Mouse (Mus musculus): ENCODE results near the gene Brd1. TPM values are rescaled to one million over a fixed set of nuclear protein-coding genes. Genes with fewer than 3 reads are reported as not detected.
"Not testable (repeated sequence)": the region's sequence is repeated elsewhere in the genome, so short reads cannot be mapped to it uniquely, and the experiment has no call there.

The Brd1 gene
- polyA plus RNA-seq, 1 experiment from 2014 or later: 15.0 TPM

- H3K4me3 ChIP-seq: no peak overlapping the region
Observed at GRCm38 (mm10) chr15:88724311-88724710, 9.7 kb downstream of the Brd1 start.

GRCm38 (mm10) chr15:88723205-88723604 is 10.8 kb downstream of the Brd1 start:
- Histone ChIP-seq H3K4me3 (no peak overlapping the region), H3K27ac (replicated peaks) (no peak overlapping the region), H3K4me2 (no peak overlapping the region), H3K9ac (no peak overlapping the region), H3K27me3 (no peaks in the 10 kb centered on the region), H3K4me1 (replicated peaks) (0 out of 2 replicates have a peak, but pooled peaks cover 9% of the 10 kb centered on the region), H3K9me3 (no peaks in the 10 kb centered on the region), H3K36me3 (peaks cover 56% of the 10 kb centered on the region)
- 91% methylated on average over 6 of the region's 6 CpGs for WGBS
- no peak for ATAC-seq (ENCODE audit: low FRiP score, low read depth)

More at GRCm38 (mm10) chr15:88724311-88724710, 9.7 kb downstream of the Brd1 start:
- Histone ChIP-seq H3K36me3 (peaks cover 58% of the 10 kb centered on the region), H3K27ac (replicated peaks) (no peak overlapping the region), H3K27me3 (no peaks in the 10 kb centered on the region), H3K9ac (no peak overlapping the region), H3K4me2 (no peak overlapping the region), H3K4me1 (replicated peaks) (0 out of 2 replicates have a peak, but pooled peaks cover 9% of the 10 kb centered on the region), H3K9me3 (no peaks in the 10 kb centered on the region)
- 73% methylated on average over 7 of the region's 7 CpGs for WGBS
- ATAC-seq (ENCODE audit: low FRiP score, low read depth): no peak

DNA sequence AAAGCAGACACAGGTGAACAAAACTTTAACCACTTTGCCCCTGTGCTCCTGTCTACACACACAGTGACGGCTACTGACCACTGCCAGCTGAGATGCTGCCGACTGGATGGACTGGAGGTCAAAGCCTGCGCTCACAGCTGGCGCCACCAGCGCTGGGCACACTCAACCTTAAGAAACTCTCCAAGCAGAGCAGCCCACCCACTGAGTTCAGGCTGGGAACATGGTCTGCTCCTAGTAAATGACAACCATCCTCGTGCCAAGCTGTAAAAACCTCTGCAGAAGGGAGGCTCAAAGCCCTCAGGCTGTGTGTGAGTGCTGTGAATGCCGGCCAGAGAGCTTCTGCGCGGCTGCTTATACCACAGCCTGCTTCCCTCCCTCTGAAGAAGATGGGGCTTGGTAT is 16.8 kb downstream of the Brd1 start:
- Histone ChIP-seq H3K9ac (no peak overlapping the region), H3K27me3 (no peaks in the 10 kb centered on the region), H3K9me3 (no peaks in the 10 kb centered on the region), H3K4me1 (replicated peaks) (0 out of 2 replicates have a peak, but pooled peaks cover 12% of the 10 kb centered on the region), H3K36me3 (peaks cover 51% of the 10 kb centered on the region), H3K27ac (replicated peaks) (no peak overlapping the region), H3K4me2 (no peak overlapping the region), H3K4me3 (no peak overlapping the region)
- WGBS: 54% methylated on average over 9 of the region's 9 CpGs
- no peak for ATAC-seq (ENCODE audit: low FRiP score, low read depth)

GRCm38 (mm10) chr15:88716350-88716749 is 17.7 kb downstream of the Brd1 start:
- no peak for ATAC-seq (ENCODE audit: low FRiP score, low read depth)

DNA sequence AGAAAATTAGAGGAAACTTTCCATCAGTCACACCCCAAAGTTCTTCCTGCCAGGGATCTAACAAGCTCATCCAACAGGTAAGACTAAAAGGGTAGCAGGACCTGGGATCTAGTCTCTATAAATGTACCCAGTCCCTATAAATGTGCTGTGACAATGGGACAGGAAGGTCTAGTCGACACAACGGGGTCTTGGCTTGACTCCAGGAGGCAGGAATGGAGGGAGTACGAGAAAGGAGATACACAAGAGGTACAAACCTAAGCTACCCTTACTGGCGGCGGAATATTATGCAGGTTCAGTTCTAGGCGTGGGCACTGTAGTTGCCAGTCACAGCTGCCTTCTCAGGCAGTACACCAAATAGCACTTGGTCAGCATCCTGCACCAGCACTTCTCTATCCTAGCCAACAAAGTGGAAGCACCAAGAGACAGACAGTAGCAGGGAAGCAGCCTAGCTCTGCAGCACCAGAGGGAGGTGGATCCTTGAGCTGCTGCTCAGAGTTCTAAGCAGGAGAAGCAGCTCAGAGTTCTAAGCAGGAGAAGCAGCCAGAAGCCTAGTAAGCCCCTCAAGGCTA is 19.9 kb downstream of the Brd1 start:
- no peak for ATAC-seq (ENCODE audit: low FRiP score, low read depth)
- Histone ChIP-seq H3K36me3 (peaks cover 69% of the 10 kb centered on the region), H3K27me3 (no peaks in the 10 kb centered on the region), H3K9ac (no peak overlapping the region), H3K4me3 (no peak overlapping the region), H3K4me2 (no peak overlapping the region), H3K27ac (replicated peaks) (no peak overlapping the region), H3K9me3 (no peaks in the 10 kb centered on the region), H3K4me1 (replicated peaks) (0 out of 2 replicates have a peak, but pooled peaks cover 12% of the 10 kb centered on the region)
- WGBS: 83% methylated on average over 6 of the region's 6 CpGs

More at GRCm38 (mm10) chr15:88716350-88716749, 17.7 kb downstream of the Brd1 start:
- Histone ChIP-seq H3K36me3 (peaks cover 56% of the 10 kb centered on the region), H3K4me3 (no peak overlapping the region), H3K4me1 (replicated peaks) (0 out of 2 replicates have a peak, but pooled peaks cover 12% of the 10 kb centered on the region), H3K27ac (replicated peaks) (no peak overlapping the region), H3K9ac (no peak overlapping the region), H3K9me3 (no peaks in the 10 kb centered on the region), H3K4me2 (no peak overlapping the region), H3K27me3 (no peaks in the 10 kb centered on the region)

DNA sequence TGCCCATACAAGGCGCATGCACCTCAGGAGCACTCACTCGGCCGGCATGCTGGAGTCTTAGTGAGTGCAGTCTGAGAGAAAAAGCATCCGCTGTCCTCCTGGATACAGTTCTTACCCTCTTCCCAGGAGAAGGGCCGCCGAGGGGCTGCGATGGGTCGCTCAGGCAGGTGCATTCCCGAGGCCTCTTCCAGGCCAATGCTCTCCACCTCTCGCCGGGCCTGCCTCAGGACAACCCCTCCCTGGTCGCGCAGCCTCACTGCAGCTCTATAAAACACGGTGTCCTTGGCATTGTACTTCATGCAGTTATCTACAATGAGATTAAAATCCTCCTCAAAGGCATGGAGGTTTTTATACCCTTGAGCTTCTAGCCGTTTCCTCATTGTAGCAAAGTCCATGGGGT is 21.5 kb downstream of the Brd1 start:
- H3K4me3 ChIP-seq: no peak overlapping the region
- H3K9ac ChIP-seq: no peak overlapping the region
- H3K36me3 ChIP-seq: peaks cover 80% of the 10 kb centered on the region
- H3K4me2 ChIP-seq: no peak overlapping the region
- H3K9me3 ChIP-seq: no peaks in the 10 kb centered on the region
- no peaks in the 10 kb centered on the region for H3K27me3 ChIP-seq
- WGBS: 95% methylated on average over 15 of the region's 15 CpGs
- ATAC-seq (ENCODE audit: low FRiP score, low read depth): no peak
- H3K27ac ChIP-seq (replicated peaks): no peak overlapping the region
- H3K4me1 ChIP-seq (replicated peaks): 0 out of 2 replicates have a peak, but pooled peaks cover 5% of the 10 kb centered on the region

- Histone ChIP-seq H3K9ac (no peak overlapping the region), H3K36me3 (peaks cover 83% of the 10 kb centered on the region), H3K27ac (replicated peaks) (no peak overlapping the region), H3K27me3 (no peaks in the 10 kb centered on the region), H3K4me2 (no peak overlapping the region), H3K9me3 (no peaks in the 10 kb centered on the region), H3K4me3 (no peak overlapping the region), H3K4me1 (replicated peaks) (no peaks in the 10 kb centered on the region)
- WGBS: 92% methylated on average over 5 of the region's 5 CpGs
- no peak for ATAC-seq (ENCODE audit: low FRiP score, low read depth)
Observed at GRCm38 (mm10) chr15:88709878-88710277, 24.2 kb downstream of the Brd1 start.

- no peak overlapping the region for H3K9ac ChIP-seq
- H3K9me3 ChIP-seq: no peaks in the 10 kb centered on the region
- ATAC-seq (ENCODE audit: low FRiP score, low read depth): no peak
- H3K4me3 ChIP-seq: no peak overlapping the region
- H3K4me2 ChIP-seq: no peak overlapping the region
- peaks cover 89% of the 10 kb centered on the region for H3K36me3 ChIP-seq
- H3K27me3 ChIP-seq: no peaks in the 10 kb centered on the region
- no peak overlapping the region for H3K27ac ChIP-seq (replicated peaks)
- WGBS: 78% methylated on average over 13 of the region's 13 CpGs
- no peaks in the 10 kb centered on the region for H3K4me1 ChIP-seq (replicated peaks)
Observed at GRCm38 (mm10) chr15:88708657-88709511, 25.1 kb downstream of the Brd1 start.

GRCm38 (mm10) chr15:88708204-88708603 is 25.8 kb downstream of the Brd1 start:
- Histone ChIP-seq H3K36me3 (peaks cover 88% of the 10 kb centered on the region), H3K9me3 (no peaks in the 10 kb centered on the region), H3K27me3 (no peaks in the 10 kb centered on the region), H3K27ac (replicated peaks) (no peak overlapping the region), H3K4me2 (no peak overlapping the region), H3K4me3 (no peak overlapping the region), H3K9ac (no peak overlapping the region), H3K4me1 (replicated peaks) (no peaks in the 10 kb centered on the region)
- ATAC-seq (ENCODE audit: low FRiP score, low read depth): no peak
- WGBS: 95% methylated on average over 5 of the region's 5 CpGs

- not testable (repeated sequence) for H3K9me3 ChIP-seq; H3K4me2 ChIP-seq; H3K27ac ChIP-seq (replicated peaks); H3K4me1 ChIP-seq (replicated peaks); ATAC-seq (ENCODE audit: low FRiP score, low read depth); H3K4me3 ChIP-seq; H3K27me3 ChIP-seq; H3K9ac ChIP-seq
- WGBS: 78% methylated on average over 13 of the region's 13 CpGs
- H3K36me3 ChIP-seq: peaks cover 85% of the 10 kb centered on the region
Observed at GRCm38 (mm10) chr15:88706987-88707386, 27.0 kb downstream of the Brd1 start.

DNA sequence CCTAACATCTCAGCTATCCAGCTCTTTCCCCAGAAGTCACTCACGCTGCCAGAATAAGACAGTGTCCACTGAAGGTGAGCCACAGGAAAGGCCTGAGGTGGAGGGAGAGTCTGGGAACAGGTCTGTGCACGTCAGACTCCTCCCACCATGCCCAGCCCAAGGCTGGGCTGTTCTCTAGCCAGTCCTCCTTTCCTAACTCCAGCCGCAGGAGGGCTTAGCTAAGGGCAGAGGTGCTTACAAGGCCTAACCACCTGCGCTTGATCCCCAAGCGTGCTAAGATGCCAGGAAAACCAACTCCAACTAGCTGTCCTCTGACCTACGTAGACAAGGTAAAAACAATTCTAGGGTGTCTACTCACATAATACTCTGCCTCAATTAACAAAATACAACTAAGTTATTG is 27.7 kb downstream of the Brd1 start:
- H3K9ac ChIP-seq: no peak overlapping the region
- 92% methylated on average over 6 of the region's 6 CpGs for WGBS
- peaks cover 81% of the 10 kb centered on the region for H3K36me3 ChIP-seq
- H3K4me2 ChIP-seq: no peak overlapping the region
- no peaks in the 10 kb centered on the region for H3K27me3 ChIP-seq
- no peak overlapping the region for H3K27ac ChIP-seq (replicated peaks)
- no peaks in the 10 kb centered on the region for H3K4me1 ChIP-seq (replicated peaks)
- no peaks in the 10 kb centered on the region for H3K9me3 ChIP-seq
- no peak for ATAC-seq (ENCODE audit: low FRiP score, low read depth)
- no peak overlapping the region for H3K4me3 ChIP-seq

GRCm38 (mm10) chr15:88704284-88704683 is 29.7 kb downstream of the Brd1 start:
- 65% methylated on average over 1 of the region's 1 CpGs for WGBS
- Histone ChIP-seq H3K4me3 (no peak overlapping the region), H3K27ac (replicated peaks) (no peak overlapping the region), H3K4me1 (replicated peaks) (0 out of 2 replicates have a peak, but pooled peaks cover 4% of the 10 kb centered on the region), H3K36me3 (peaks cover 73% of the 10 kb centered on the region), H3K27me3 (no peaks in the 10 kb centered on the region), H3K9ac (no peak overlapping the region), H3K9me3 (no peaks in the 10 kb centered on the region), H3K4me2 (no peak overlapping the region)
- ATAC-seq (ENCODE audit: low FRiP score, low read depth): no peak
